Mouse (Mus musculus): Measurements from ENCODE around the gene Fstl4.

Gene Fstl4

GRCm38 (mm10) chr11:53097331-53097730 lies 332.9 kb downstream of the Fstl4 start:
- no peak for DNase-seq

GRCm38 (mm10) chr11:53097870-53098269 lies 333.4 kb downstream of the Fstl4 start:
- no peak for DNase-seq

GRCm38 (mm10) chr11:53098780-53099198 lies 334.4 kb downstream of the Fstl4 start:
- DNase-seq = peak in 1 of 2 experiments; percentile 5

GRCm38 (mm10) chr11:53099322-53099721 lies 334.9 kb downstream of the Fstl4 start:
- no peak for DNase-seq

- DNase-seq = no peak
These were observed 337.3 kb downstream of the Fstl4 start for GRCm38 (mm10) chr11:53101732-53102131.

GRCm38 (mm10) chr11:53103601-53104325 lies 339.3 kb downstream of the Fstl4 start:
- no peak for DNase-seq

GRCm38 (mm10) chr11:53107706-53108105 lies 343.3 kb downstream of the Fstl4 start:
- DNase-seq = no peak

- no peak for DNase-seq
These were observed 344.4 kb downstream of the Fstl4 start for GRCm38 (mm10) chr11:53108798-53109197.

GRCm38 (mm10) chr11:53109701-53110467 lies 345.4 kb downstream of the Fstl4 start:
- no peak for DNase-seq

GRCm38 (mm10) chr11:53115711-53116110 lies 351.3 kb downstream of the Fstl4 start:
- no peak for DNase-seq

- DNase-seq = no peak
These were observed 351.9 kb downstream of the Fstl4 start for GRCm38 (mm10) chr11:53116356-53116755.

GRCm38 (mm10) chr11:53118226-53118965 lies 354.0 kb downstream of the Fstl4 start:
- DNase-seq = no peak

- no peak for DNase-seq
These were observed 355.5 kb downstream of the Fstl4 start for GRCm38 (mm10) chr11:53119966-53120365.

GRCm38 (mm10) chr11:53121208-53121607 lies 356.8 kb downstream of the Fstl4 start:
- no peak for DNase-seq

- DNase-seq = no peak
These were observed 360.4 kb downstream of the Fstl4 start for GRCm38 (mm10) chr11:53124799-53125198.

GRCm38 (mm10) chr11:53126660-53127059 lies 362.2 kb downstream of the Fstl4 start:
- no peak for DNase-seq

GRCm38 (mm10) chr11:53128661-53129060 lies 364.2 kb downstream of the Fstl4 start:
- DNase-seq = no peak

- no peak for DNase-seq
These were observed 368.1 kb downstream of the Fstl4 start for GRCm38 (mm10) chr11:53132406-53133035.

- no peak for DNase-seq
These were observed 371.9 kb downstream of the Fstl4 start for GRCm38 (mm10) chr11:53136371-53136770.

- DNase-seq = no peak
These were observed 372.9 kb downstream of the Fstl4 start for GRCm38 (mm10) chr11:53137381-53137780.

- no peak for DNase-seq
These were observed 373.8 kb downstream of the Fstl4 start for GRCm38 (mm10) chr11:53138212-53138611.

GRCm38 (mm10) chr11:53139666-53140065 lies 375.2 kb downstream of the Fstl4 start:
- no peak for DNase-seq

GRCm38 (mm10) chr11:53140196-53140595 lies 375.8 kb downstream of the Fstl4 start:
- no peak for DNase-seq

Data from lung, adult 18-20 months (tissue).